8 mouse cellular contexts compared by ENCODE assay signal in the genomic region with DNA sequence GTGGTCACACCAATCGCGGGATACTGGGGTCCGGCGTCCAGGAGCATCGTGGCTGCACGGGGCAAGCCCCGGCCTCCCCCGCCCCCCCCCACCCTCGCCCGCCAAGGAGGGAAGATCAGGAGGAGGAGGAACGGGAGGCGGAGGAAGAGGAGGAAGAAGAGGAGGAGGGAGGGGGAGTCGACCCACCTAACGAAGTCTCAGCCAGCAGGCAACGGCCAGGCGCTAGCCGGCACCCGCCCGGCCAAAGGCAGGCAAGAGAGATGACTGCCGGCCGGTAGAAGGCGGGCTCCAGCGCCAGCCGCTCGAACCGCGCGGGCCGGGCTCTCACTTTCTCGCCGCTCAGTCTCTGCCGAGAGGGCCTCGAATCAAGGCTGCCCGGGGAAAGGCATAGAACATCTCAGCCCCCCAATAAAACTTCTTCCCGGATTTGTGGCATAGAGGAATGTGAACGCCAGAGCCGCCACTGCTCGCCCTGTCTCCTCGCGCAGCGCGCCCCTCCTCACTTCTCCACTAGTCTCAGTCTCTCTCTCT. TPM values are rescaled to one million over a fixed set of nuclear protein-coding genes. Genes with fewer than 3 reads are reported as not detected.
A peak's percentile ranks its signal among the peaks of the same experiment; 100 is the strongest.
DNase-seq lines count a peak whose midpoint lies in the region; ATAC-seq and TF ChIP-seq lines count a peak whose summit lies in the region.

No protein-coding gene starts in this region.

- H3K27ac ChIP-seq in lung, embryonic 14.5 days (ENCODE audit: low read depth), result no peak overlapping the region
- H3K27ac ChIP-seq in intestine, embryonic 16.5 days (ENCODE audit: low read length), result no peak overlapping the region
- peak overlapping the region; percentile 99 for H3K27ac ChIP-seq in neural tube, embryonic 13.5 days (replicated peaks)

- peak overlapping the region; percentile 40 for H3K4me2 ChIP-seq in lung, embryonic 14.5 days
- H3K4me2 ChIP-seq in intestine, embryonic 16.5 days (ENCODE audit: low read depth, low read length), result peak overlapping the region; percentile 45; the same call in 1 of the 2 replicates
- peak overlapping the region; percentile 57 for H3K4me2 ChIP-seq in neural tube, embryonic 13.5 days

- no peak overlapping the region for H3K9ac ChIP-seq in lung, embryonic 14.5 days
- no peak overlapping the region for H3K9ac ChIP-seq in intestine, embryonic 16.5 days (ENCODE audit: low read depth, low read length)
- peak overlapping the region; percentile 98 for H3K9ac ChIP-seq in neural tube, embryonic 13.5 days

- peak; percentile 54 for DNase-seq in lung, embryonic 14.5 days
- DNase-seq in lung, adult 18-20 months, result no peak
- DNase-seq in embryo, embryonic 11 days, result peak; percentile 78
- DNase-seq in thymus, postnatal 36 days, result no peak
- no peak for DNase-seq in layer of hippocampus, adult 18-20 months (ENCODE audit: low spot score in 2 of 2)
- DNase-seq in ovary, postnatal 14 days (ENCODE audit: low spot score), result no peak

- H3K36me3 ChIP-seq in lung, embryonic 14.5 days (ENCODE audit: insufficient read depth), result no peaks in the 10 kb centered on the region
- H3K36me3 ChIP-seq in intestine, embryonic 16.5 days (ENCODE audit: control insufficient read depth, insufficient read depth, low read length), result no peaks in the 10 kb centered on the region
- peaks cover 13% of the 10 kb centered on the region for H3K36me3 ChIP-seq in neural tube, embryonic 13.5 days

- peaks cover 98% of the 10 kb centered on the region for H3K27me3 ChIP-seq in lung, embryonic 14.5 days (ENCODE audit: insufficient read depth, low read length)
- H3K27me3 ChIP-seq in intestine, embryonic 16.5 days (replicated peaks; ENCODE audit: control insufficient read depth, insufficient read depth, low read length), result peaks cover 80% of the 10 kb centered on the region
- H3K27me3 ChIP-seq in neural tube, embryonic 13.5 days, result peaks cover 51% of the 10 kb centered on the region

- peak; percentile 76 for ATAC-seq in lung, embryonic 14.5 days (ENCODE audit: insufficient read depth)
- ATAC-seq in intestine, embryonic 16.5 days, result peak; percentile 64
- peak; percentile 26 for ATAC-seq in neural tube, embryonic 13.5 days (ENCODE audit: low read depth)

- no peaks in the 10 kb centered on the region for H3K9me3 ChIP-seq in lung, embryonic 14.5 days (ENCODE audit: low read depth, low read length)
- H3K9me3 ChIP-seq in intestine, embryonic 16.5 days (ENCODE audit: control insufficient read depth, low read length), result no peaks in the 10 kb centered on the region
- no peaks in the 10 kb centered on the region for H3K9me3 ChIP-seq in neural tube, embryonic 13.5 days

- no peak for TF ChIP-seq CTCF in lung, embryonic 14.5 days (IDR thresholded peaks at IDR 0.05; ENCODE audit: low read depth)

- H3K4me3 ChIP-seq in lung, embryonic 14.5 days (ENCODE audit: low read depth, low read length), result peak overlapping the region; percentile 20
- peak overlapping the region; percentile 39 for H3K4me3 ChIP-seq in intestine, embryonic 16.5 days (ENCODE audit: low read length)
- peak overlapping the region; percentile 72 for H3K4me3 ChIP-seq in neural tube, embryonic 13.5 days

- no peaks in the 10 kb centered on the region for H3K4me1 ChIP-seq in lung, embryonic 14.5 days (ENCODE audit: insufficient read depth)
- H3K4me1 ChIP-seq in intestine, embryonic 16.5 days (ENCODE audit: control insufficient read depth, insufficient read depth, low read length), result peaks cover 15% of the 10 kb centered on the region
- peaks cover 7% of the 10 kb centered on the region; the same call in 1 of the 2 replicates for H3K4me1 ChIP-seq in neural tube, embryonic 13.5 days (replicated peaks)

- under 1% methylated on average over 41 of the region's 42 CpGs for WGBS in lung, embryonic 14.5 days
- WGBS in intestine, embryonic 16.5 days, result under 1% methylated on average over 39 of the region's 42 CpGs
- under 1% methylated on average over 40 of the region's 42 CpGs for WGBS in neural tube, embryonic 13.5 days

RNA-seq across cellular contexts. Expression of a gene that starts 0.6 kb away (rescaled TPM):
- not detected in 2 replicates for polyA plus RNA-seq in lung, embryonic 14.5 days (2014; fragmentation: Nextera tagmentation; extraction: Ambion mirVana)
- polyA plus RNA-seq in intestine, embryonic 16.5 days (2015; fragmentation: Nextera tagmentation; extraction: Ambion mirVana), result not detected in 2 replicates
- polyA plus RNA-seq in neural tube, embryonic 13.5 days (2015; fragmentation: Nextera tagmentation; extraction: Ambion mirVana), result 16.5 and 19.9 TPM in 2 replicates
- 10 to 100 TPM; 10.1 to 10.3 TPM for total RNA-seq in layer of hippocampus, adult 18-20 months (2021)

RNA-seq across cellular contexts. Expression of a gene that starts 2.8 kb away (rescaled TPM):
- not detected in 2 replicates for polyA plus RNA-seq in lung, embryonic 14.5 days (2014; fragmentation: Nextera tagmentation; extraction: Ambion mirVana)
- polyA plus RNA-seq in intestine, embryonic 16.5 days (2015; fragmentation: Nextera tagmentation; extraction: Ambion mirVana), result not detected in 2 replicates
- polyA plus RNA-seq in neural tube, embryonic 13.5 days (2015; fragmentation: Nextera tagmentation; extraction: Ambion mirVana), result 43.0 and 51.6 TPM in 2 replicates
- total RNA-seq in layer of hippocampus, adult 18-20 months (2021), result 1 to 10 TPM; 1.4 to 4.1 TPM

Comparison
In these comparisons a context has a peak if more than half of its experiments do, and no peak if none do; other contexts are left out.
1. DNase-seq: peak in lung, embryonic 14.5 days (single experiment) and embryo, embryonic 11 days (single experiment); none in lung, adult 18-20 months (0 of 2), thymus, postnatal 36 days (0 of 2), layer of hippocampus, adult 18-20 months (0 of 2) and ovary, postnatal 14 days (single experiment).
2. ATAC-seq: peak in every context shown above with its lines; median percentile 76 in lung, embryonic 14.5 days; 64 in intestine, embryonic 16.5 days; 26 in neural tube, embryonic 13.5 days.
3. H3K4me3 ChIP-seq: peak in every context shown above with its lines; median percentile 72 in neural tube, embryonic 13.5 days; 39 in intestine, embryonic 16.5 days; 20 in lung, embryonic 14.5 days.
4. RNA of a gene that starts 0.6 kb away (polyA plus RNA-seq): 16.5 to 19.9 TPM in neural tube, embryonic 13.5 days; not detected in lung, embryonic 14.5 days and not detected in intestine, embryonic 16.5 days; every median in the first group is over 10 times any median in the second.
5. RNA of a gene that starts 2.8 kb away (polyA plus RNA-seq): 43.0 to 51.6 TPM in neural tube, embryonic 13.5 days; not detected in lung, embryonic 14.5 days and not detected in intestine, embryonic 16.5 days; every median in the first group is over 10 times any median in the second.
6. Peak in every context shown above with its lines, with median percentiles within 50 percentile points of each other: H3K4me2 ChIP-seq.